Mouse (Mus musculus): ENCODE data around the gene Lamb3. TPM values are rescaled to one million over a fixed set of nuclear protein-coding genes. Genes with fewer than 3 reads are reported as not detected.
A peak's percentile ranks its signal among the peaks of the same experiment; 100 is the strongest.

Gene Lamb3
- 6.7 and 9.4 TPM in 2 replicates for polyA plus RNA-seq (2015; fragmentation: Nextera tagmentation; extraction: Ambion mirVana)

GRCm38 (mm10) chr1:193207503-193207902, at the start of gene Lamb3:
Gene Lamb3 (plus strand): TSS chr1:193207699.
- H3K9me3 ChIP-seq: no peaks in the 10 kb centered on the region
- 86% methylated on average over 3 of the region's 3 CpGs for WGBS
- no peaks in the 10 kb centered on the region for H3K4me1 ChIP-seq
- no peaks in the 10 kb centered on the region for H3K27me3 ChIP-seq
- H3K9ac ChIP-seq: no peak within 1 kb of the TSS
- no peak within 1 kb of the TSS for H3K27ac ChIP-seq
- no peaks in the 10 kb centered on the region for H3K36me3 ChIP-seq
- no peak for ATAC-seq (ENCODE audit: insufficient number of reproducible peaks, insufficient read depth, low FRiP score, low TSS enrichment, low read depth)
- H3K4me3 ChIP-seq: no peak within 1 kb of the TSS
- H3K4me2 ChIP-seq: no peak within 1 kb of the TSS

GRCm38 (mm10) chr1:193159163-193159562, 48.3 kb upstream of the Lamb3 start:
- H3K27me3 ChIP-seq: peaks cover 11% of the 10 kb centered on the region
- 50% methylated on average over 3 of the region's 3 CpGs for WGBS
- no peak overlapping the region for H3K4me2 ChIP-seq
- no peak for ATAC-seq (ENCODE audit: insufficient number of reproducible peaks, insufficient read depth, low FRiP score, low TSS enrichment, low read depth)
- peak overlapping the region; percentile 37; the same call in 1 of the 2 replicates for H3K9ac ChIP-seq
- H3K4me3 ChIP-seq: no peak overlapping the region
- peaks cover 37% of the 10 kb centered on the region for H3K4me1 ChIP-seq
- H3K9me3 ChIP-seq: no peaks in the 10 kb centered on the region
- no peaks in the 10 kb centered on the region for H3K36me3 ChIP-seq
- no peak overlapping the region for H3K27ac ChIP-seq

- no peaks in the 10 kb centered on the region for H3K36me3 ChIP-seq
- H3K9me3 ChIP-seq: no peaks in the 10 kb centered on the region
- WGBS: 67% methylated on average over 1 of the region's 1 CpGs
- no peak overlapping the region for H3K4me2 ChIP-seq
- no peak overlapping the region for H3K27ac ChIP-seq
- ATAC-seq (ENCODE audit: insufficient number of reproducible peaks, insufficient read depth, low FRiP score, low TSS enrichment, low read depth): no peak
- peaks cover 33% of the 10 kb centered on the region for H3K4me1 ChIP-seq
- H3K27me3 ChIP-seq: peaks cover 6% of the 10 kb centered on the region
- H3K9ac ChIP-seq: peak overlapping the region; percentile 37; the same call in 1 of the 2 replicates
- H3K4me3 ChIP-seq: no peak overlapping the region
Measured at GRCm38 (mm10) chr1:193159613-193160012, 47.9 kb upstream of the Lamb3 start.

- H3K4me1 ChIP-seq: peaks cover 31% of the 10 kb centered on the region
- H3K4me3 ChIP-seq: peak overlapping the region; percentile 22
- no peak overlapping the region for H3K27ac ChIP-seq
- no peaks in the 10 kb centered on the region for H3K27me3 ChIP-seq
- ATAC-seq (ENCODE audit: insufficient number of reproducible peaks, insufficient read depth, low FRiP score, low TSS enrichment, low read depth): no peak
- no peaks in the 10 kb centered on the region for H3K36me3 ChIP-seq
- peak overlapping the region; percentile 54; the same call in 1 of the 2 replicates for H3K9ac ChIP-seq
- H3K9me3 ChIP-seq: no peaks in the 10 kb centered on the region
- WGBS: 16% methylated on average over 18 of the region's 18 CpGs
- peak overlapping the region; percentile 54 for H3K4me2 ChIP-seq
Measured at GRCm38 (mm10) chr1:193160317-193161032, 47.0 kb upstream of the Lamb3 start.

DNA sequence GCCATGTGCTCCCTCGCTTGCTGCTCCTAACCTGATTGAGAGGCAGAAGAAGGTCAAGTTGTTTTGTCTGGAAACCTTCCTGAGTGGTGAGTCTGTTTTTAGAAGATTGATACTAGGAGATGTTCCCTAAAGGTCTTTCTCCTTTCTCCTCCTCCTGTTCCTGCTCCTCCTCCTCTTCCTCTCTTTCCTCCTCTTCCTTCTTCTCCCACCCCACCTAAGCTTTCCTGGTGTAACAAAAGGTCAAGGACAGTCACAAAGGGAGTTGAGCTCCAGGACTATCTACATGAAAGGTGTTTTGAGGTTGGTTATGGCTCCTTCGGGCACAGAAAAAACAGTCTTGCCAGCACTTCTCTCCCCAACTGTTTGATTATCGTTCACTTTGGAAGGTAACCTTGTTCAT, 39.8 kb upstream of the Lamb3 start, which contains the start of gene A130010J15Rik:
Gene A130010J15Rik (plus strand): TSS at position 301 of the 400 bp plus-strand sequence.
- peaks cover 12% of the 10 kb centered on the region for H3K4me1 ChIP-seq
- no peak within 1 kb of the TSS for H3K4me2 ChIP-seq
- H3K9ac ChIP-seq: no peak within 1 kb of the TSS
- H3K4me3 ChIP-seq: no peak within 1 kb of the TSS
- H3K27ac ChIP-seq: peak within 1 kb of the TSS; percentile 41; the same call in 1 of the 2 replicates
- no peaks in the 10 kb centered on the region for H3K9me3 ChIP-seq
- 89% methylated on average over 3 of the region's 3 CpGs for WGBS
- H3K36me3 ChIP-seq: peaks cover 5% of the 10 kb centered on the region; the same call in 1 of the 2 replicates
- no peak for ATAC-seq (ENCODE audit: insufficient number of reproducible peaks, insufficient read depth, low FRiP score, low TSS enrichment, low read depth)
- no peaks in the 10 kb centered on the region for H3K27me3 ChIP-seq

GRCm38 (mm10) chr1:193169228-193169627, 38.3 kb upstream of the Lamb3 start:
- H3K27ac ChIP-seq: peak overlapping the region; percentile 41; the same call in 1 of the 2 replicates
- no peaks in the 10 kb centered on the region for H3K27me3 ChIP-seq
- no peaks in the 10 kb centered on the region for H3K9me3 ChIP-seq
- no peak for ATAC-seq (ENCODE audit: insufficient number of reproducible peaks, insufficient read depth, low FRiP score, low TSS enrichment, low read depth)
- H3K4me3 ChIP-seq: no peak overlapping the region
- no peak overlapping the region for H3K9ac ChIP-seq
- H3K4me1 ChIP-seq: peaks cover 19% of the 10 kb centered on the region
- H3K4me2 ChIP-seq: no peak overlapping the region
- WGBS: 73% methylated on average over 7 of the region's 7 CpGs
- H3K36me3 ChIP-seq: peaks cover 5% of the 10 kb centered on the region; the same call in 1 of the 2 replicates

DNA sequence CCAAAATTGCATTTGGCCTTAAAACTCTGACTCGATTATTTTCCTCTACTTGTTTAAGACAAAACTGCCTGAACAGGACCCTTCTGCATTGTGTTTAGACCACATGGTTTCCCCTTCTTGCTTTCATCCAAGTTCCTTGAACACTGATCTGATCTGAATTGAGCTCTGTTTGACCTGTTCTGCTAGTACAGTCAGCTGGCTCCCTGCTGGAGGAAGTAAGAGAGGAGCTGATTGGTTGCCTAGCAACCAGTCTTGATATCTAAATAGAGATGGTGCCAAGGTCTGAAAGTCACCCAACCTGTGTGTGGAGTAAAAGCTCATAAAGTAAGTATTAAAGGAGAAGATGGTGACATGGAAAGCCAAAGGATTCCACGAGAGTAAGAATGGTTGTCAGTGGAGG, 37.6 kb upstream of the Lamb3 start:
- WGBS: 80% methylated on average over 2 of the region's 2 CpGs
- H3K4me1 ChIP-seq: peaks cover 26% of the 10 kb centered on the region
- ATAC-seq (ENCODE audit: insufficient number of reproducible peaks, insufficient read depth, low FRiP score, low TSS enrichment, low read depth): no peak

DNA sequence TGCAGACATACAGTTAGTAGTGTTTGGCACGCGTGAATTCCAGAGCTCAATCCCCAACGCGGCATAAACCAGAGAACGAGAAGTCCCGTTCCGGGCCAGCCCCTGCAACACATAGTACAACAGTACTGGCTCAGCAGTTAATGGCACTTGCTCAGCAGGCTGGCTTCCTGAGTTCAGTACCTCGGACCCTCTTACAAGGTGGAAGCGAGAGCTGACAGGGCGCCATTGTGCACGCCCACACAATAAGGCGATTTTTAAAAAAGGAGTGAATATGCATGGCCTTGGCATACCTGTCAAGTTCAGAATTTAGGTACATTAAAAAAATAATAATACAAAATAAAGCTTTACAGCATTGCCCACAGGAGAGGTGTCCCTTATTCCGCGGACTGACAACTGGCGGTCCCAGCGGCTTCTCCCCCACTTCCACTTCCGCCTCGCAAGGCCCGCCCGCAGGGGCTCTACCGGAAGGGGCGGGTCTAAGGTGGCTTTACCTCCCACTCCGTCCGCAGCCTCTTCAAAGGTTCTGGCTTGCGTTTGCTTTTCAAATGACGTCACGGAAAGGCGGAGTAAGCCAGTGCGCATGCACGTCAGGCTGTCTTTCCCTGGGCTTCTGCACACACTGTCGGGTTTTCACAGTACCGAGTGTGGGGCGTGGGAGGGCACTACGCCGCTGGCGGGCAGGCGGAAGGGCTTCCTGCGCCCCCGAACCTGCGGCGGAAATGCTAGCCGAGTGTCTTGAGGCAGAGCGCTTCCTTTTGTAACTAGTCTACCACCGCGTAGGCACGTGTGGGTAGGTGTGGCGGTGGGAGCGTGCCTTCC, 34.3 kb upstream of the Lamb3 start:
- H3K27me3 ChIP-seq: no peaks in the 10 kb centered on the region
- no peaks in the 10 kb centered on the region for H3K9me3 ChIP-seq
- H3K4me3 ChIP-seq: peak overlapping the region; percentile 70
- peaks cover 37% of the 10 kb centered on the region for H3K4me1 ChIP-seq
- H3K36me3 ChIP-seq: no peaks in the 10 kb centered on the region; the same call in 1 of the 2 replicates
- under 1% methylated on average over 48 of the region's 48 CpGs for WGBS
- peak; percentile 97 for ATAC-seq (ENCODE audit: insufficient number of reproducible peaks, insufficient read depth, low FRiP score, low TSS enrichment, low read depth)
- H3K9ac ChIP-seq: peak overlapping the region; percentile 82
- H3K4me2 ChIP-seq: peak overlapping the region; percentile 69
- peak overlapping the region; percentile 87 for H3K27ac ChIP-seq

More for the DNA sequence above, 37.6 kb upstream of the Lamb3 start:
- Histone ChIP-seq H3K36me3 (peaks cover 5% of the 10 kb centered on the region), H3K4me2 (no peak overlapping the region), H3K4me3 (no peak overlapping the region), H3K27ac (no peak overlapping the region), H3K9me3 (no peaks in the 10 kb centered on the region), H3K9ac (no peak overlapping the region), H3K27me3 (no peaks in the 10 kb centered on the region)

DNA sequence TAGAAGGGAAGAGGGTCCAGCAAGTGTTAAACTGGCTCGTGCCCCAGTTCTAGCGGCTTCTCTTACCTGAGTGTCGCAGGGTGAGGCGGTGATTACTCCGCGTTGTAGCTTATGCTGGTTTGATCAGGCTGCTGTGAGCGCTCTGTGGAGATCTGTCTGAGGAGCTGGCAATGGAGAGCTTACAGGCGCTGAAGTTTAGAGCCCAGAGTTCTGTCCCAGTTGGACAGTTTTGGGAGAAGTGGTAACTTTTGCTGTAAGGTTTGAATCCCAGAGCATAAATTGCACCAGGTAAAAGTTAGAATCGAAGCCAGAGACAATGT, 33.7 kb upstream of the Lamb3 start:
- Histone ChIP-seq H3K9me3 (no peaks in the 10 kb centered on the region), H3K9ac (peak overlapping the region; percentile 82), H3K4me2 (peak overlapping the region; percentile 69), H3K27me3 (no peaks in the 10 kb centered on the region), H3K4me3 (peak overlapping the region; percentile 70), H3K36me3 (no peaks in the 10 kb centered on the region; the same call in 1 of the 2 replicates), H3K27ac (peak overlapping the region; percentile 87), H3K4me1 (peaks cover 39% of the 10 kb centered on the region)
- 22% methylated on average over 9 of the region's 9 CpGs for WGBS
- 0 out of 2 replicates have a peak, but pooled peaks have one; percentile 39 for ATAC-seq (ENCODE audit: insufficient number of reproducible peaks, insufficient read depth, low FRiP score, low TSS enrichment, low read depth)

GRCm38 (mm10) chr1:193174143-193174733, 33.3 kb upstream of the Lamb3 start:
- H3K27me3 ChIP-seq: no peaks in the 10 kb centered on the region
- H3K27ac ChIP-seq: peak overlapping the region; percentile 87
- peak overlapping the region; percentile 82 for H3K9ac ChIP-seq
- peak overlapping the region; percentile 69 for H3K4me2 ChIP-seq
- peak overlapping the region; percentile 70 for H3K4me3 ChIP-seq
- H3K4me1 ChIP-seq: peaks cover 39% of the 10 kb centered on the region
- WGBS: 88% methylated on average over 13 of the region's 13 CpGs
- H3K9me3 ChIP-seq: no peaks in the 10 kb centered on the region
- no peaks in the 10 kb centered on the region; the same call in 1 of the 2 replicates for H3K36me3 ChIP-seq
- no peak for ATAC-seq (ENCODE audit: insufficient number of reproducible peaks, insufficient read depth, low FRiP score, low TSS enrichment, low read depth)

DNA sequence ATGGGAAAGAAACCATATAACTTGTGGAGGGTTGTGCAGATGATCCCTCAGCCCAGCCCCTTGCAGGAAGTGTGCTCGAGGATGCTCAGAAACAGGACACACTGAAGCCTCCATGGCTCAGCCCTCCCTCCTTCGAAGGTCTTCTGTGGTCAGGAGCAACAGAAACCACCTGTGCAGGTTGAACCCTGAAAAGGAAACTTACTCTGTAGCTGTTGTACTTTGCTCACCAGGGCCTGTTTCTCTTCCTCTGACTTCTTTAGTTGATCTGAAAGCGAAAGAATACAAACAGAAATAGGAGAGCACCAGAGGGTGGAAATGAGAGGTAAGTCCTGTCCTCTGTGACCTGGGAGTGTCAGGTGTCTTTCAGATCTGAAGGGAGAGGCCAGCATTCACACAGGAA, 26.4 kb upstream of the Lamb3 start:
- Histone ChIP-seq H3K9ac (no peak overlapping the region), H3K4me1 (peaks cover 14% of the 10 kb centered on the region), H3K36me3 (no peaks in the 10 kb centered on the region), H3K4me3 (no peak overlapping the region), H3K9me3 (no peaks in the 10 kb centered on the region), H3K27me3 (no peaks in the 10 kb centered on the region), H3K27ac (no peak overlapping the region), H3K4me2 (no peak overlapping the region)
- 75% methylated on average over 3 of the region's 3 CpGs for WGBS
- ATAC-seq (ENCODE audit: insufficient number of reproducible peaks, insufficient read depth, low FRiP score, low TSS enrichment, low read depth): no peak

All from embryonic facial prominence, embryonic 13.5 days (tissue).